Mouse (Mus musculus) G1E (cell line): ENCODE data around the gene Rab13. TPM values are rescaled to one million over a fixed set of nuclear protein-coding genes. Genes with fewer than 3 reads are reported as not detected.
A peak's percentile ranks its signal among the peaks of the same experiment; 100 is the strongest.

Source experiments
- ATAC-seq: 2 replicates; pipeline ENCODE4 v1.8.0; 2016; ENCODE audit warnings: mild to moderate bottlenecking; ENCODE audit not compliant: insufficient number of reproducible peaks, poor library complexity, low FRiP score, severe bottlenecking; ENCODE audit errors: extremely low read depth
- DNase-seq: peaks from one replicate; pipeline ENCODE4 v3.0.0; 2012; ENCODE audit warnings: low spot score
- H3K27me3 ChIP-seq: 2 replicates; pipeline ENCODE4 v1.6.1; 2012; ENCODE audit warnings: mild to moderate bottlenecking, low read length, inconsistent platforms; ENCODE audit not compliant: insufficient read depth
- H3K36me3 ChIP-seq: replicated peaks from 2 replicates; pipeline ENCODE3; 2012; ENCODE audit warnings: mild to moderate bottlenecking, inconsistent platforms
- H3K4me1 ChIP-seq: 2 replicates; pipeline ENCODE4 v1.6.1; 2012; ENCODE audit warnings: low read depth, low read length, inconsistent platforms, mixed read lengths; ENCODE audit not compliant: insufficient read depth
- H3K4me3 ChIP-seq: 2 replicates; pipeline ENCODE4 v1.5.1; 2012; ENCODE audit warnings: low read depth, mild to moderate bottlenecking, inconsistent platforms, low read length, moderate library complexity, mixed read lengths
- H3K9me3 ChIP-seq: replicated peaks from 2 replicates; pipeline ENCODE4 v1.6.1; 2012; ENCODE audit warnings: inconsistent platforms
- CTCF ChIP-seq: IDR thresholded peaks from 2 replicates; pipeline ENCODE4 v1.5.1; 2012; ENCODE audit warnings: low read depth, low read length, inconsistent platforms, mixed read lengths
- GATA1 ChIP-seq: IDR thresholded peaks from 2 replicates; pipeline ENCODE4 v1.6.1; 2012; ENCODE audit warnings: borderline replicate concordance, low read length, inconsistent platforms, mixed read lengths
- GATA2 ChIP-seq: IDR thresholded peaks from 2 replicates; pipeline ENCODE4 v1.6.1; 2012; ENCODE audit warnings: low read depth, low read length, inconsistent platforms, borderline replicate concordance
- POLR2AphosphoS5 ChIP-seq: IDR thresholded peaks from 2 replicates; pipeline ENCODE4 v1.6.1; 2012; ENCODE audit warnings: low read depth, low read length, inconsistent platforms; ENCODE audit not compliant: insufficient replicate concordance
- TAL1 ChIP-seq: conservative IDR thresholded peaks from 2 replicates; pipeline ENCODE4 v1.6.1; 2012; ENCODE audit warnings: low read depth, low read length, inconsistent platforms, mixed read lengths
- polyA plus RNA-seq: library from polyadenylated mRNA; stranded (reverse); fragments of >175 nt; gene quantifications from 2 replicates; pipeline ENCODE4 v1.2.3, GENCODE M21; 2012
- total RNA-seq, 2 experiments: library from RNA; stranded (forward) in 1 of 2; stranded (reverse) in 1 of 2; fragments of 200-1000 nt in 1 of 2; fragments of >200 nt in 1 of 2; fragmentation: Nextera tagmentation in 1 of 2; gene quantifications; 2 replicates each; pipeline ENCODE4 v1.2.3; 2014 to 2017

The Rab13 gene
- 1.3 TPM in 1 of 2 replicates, not detected in the other for total RNA-seq (2014; fragmentation: Nextera tagmentation)
- 5.1 and 6.1 TPM in 2 replicates for total RNA-seq (2017)
- 2.4 and 2.7 TPM in 2 replicates for polyA plus RNA-seq

- Histone ChIP-seq H3K4me3 (peak within 1 kb of the TSS; percentile 93), H3K36me3 (peaks cover 42% of the 10 kb centered on the region), H3K27me3 (0 out of 2 replicates have a peak, but pooled peaks cover 2% of the 10 kb centered on the region), H3K9me3 (no peaks in the 10 kb centered on the region), H3K4me1 (peaks cover 26% of the 10 kb centered on the region)
- peak; percentile 98 for TF ChIP-seq POLR2AphosphoS5
- TF ChIP-seq TAL1 = no peak
- TF ChIP-seq GATA2 = no peak
- ATAC-seq = peak; percentile 89
- DNase-seq = peak; percentile 66
Measured at GRCm38 (mm10) chr3:90213377-90213866, at the start of gene Rab13, which contains the start of gene Rps27. TSS of gene Rab13 (plus strand) at chr3:90213695. TSS of gene Rps27 (minus strand) at chr3:90213651.

- DNase-seq (no peak), ATAC-seq (no peak)
- Histone ChIP-seq H3K27me3 (peaks cover 3% of the 10 kb centered on the region; the same call in 1 of the 2 replicates), H3K36me3 (no peaks in the 10 kb centered on the region), H3K4me1 (no peaks in the 10 kb centered on the region), H3K9me3 (no peaks in the 10 kb centered on the region), H3K4me3 (no peak overlapping the region)
- TF ChIP-seq GATA1 = no peak
- no peak for TF ChIP-seq CTCF
- TF ChIP-seq POLR2AphosphoS5 = no peak
- TF ChIP-seq TAL1 = no peak
- no peak for TF ChIP-seq GATA2
Measured at GRCm38 (mm10) chr3:90179566-90179965, 33.9 kb upstream of the Rab13 start.

DNA sequence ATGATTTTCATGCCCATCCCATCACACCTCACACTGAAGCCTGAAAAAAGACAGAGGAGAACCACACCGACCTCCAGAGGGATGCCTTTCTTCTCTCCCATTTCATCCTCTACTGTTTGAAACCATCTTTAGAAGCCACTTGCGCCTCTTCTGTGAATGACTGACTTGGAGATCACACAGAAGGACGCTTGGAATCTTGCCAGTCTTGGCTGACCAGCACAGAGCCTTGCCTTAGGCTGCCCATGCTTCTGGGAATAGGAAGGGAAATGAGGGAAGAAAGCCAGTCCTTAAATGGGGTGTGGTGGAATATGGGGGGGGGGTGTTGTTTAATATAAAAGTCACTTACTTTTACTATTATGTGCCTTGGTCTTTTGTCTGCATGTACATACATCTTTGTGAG, 29.9 kb upstream of the Rab13 start:
- no peaks in the 10 kb centered on the region for H3K36me3 ChIP-seq
- H3K27me3 ChIP-seq = peaks cover 12% of the 10 kb centered on the region; the same call in 1 of the 2 replicates
- H3K9me3 ChIP-seq = no peaks in the 10 kb centered on the region
- TF ChIP-seq POLR2AphosphoS5 = no peak
- DNase-seq (no peak), ATAC-seq (no peak)
- no peak overlapping the region for H3K4me3 ChIP-seq
- H3K4me1 ChIP-seq = no peaks in the 10 kb centered on the region

DNA sequence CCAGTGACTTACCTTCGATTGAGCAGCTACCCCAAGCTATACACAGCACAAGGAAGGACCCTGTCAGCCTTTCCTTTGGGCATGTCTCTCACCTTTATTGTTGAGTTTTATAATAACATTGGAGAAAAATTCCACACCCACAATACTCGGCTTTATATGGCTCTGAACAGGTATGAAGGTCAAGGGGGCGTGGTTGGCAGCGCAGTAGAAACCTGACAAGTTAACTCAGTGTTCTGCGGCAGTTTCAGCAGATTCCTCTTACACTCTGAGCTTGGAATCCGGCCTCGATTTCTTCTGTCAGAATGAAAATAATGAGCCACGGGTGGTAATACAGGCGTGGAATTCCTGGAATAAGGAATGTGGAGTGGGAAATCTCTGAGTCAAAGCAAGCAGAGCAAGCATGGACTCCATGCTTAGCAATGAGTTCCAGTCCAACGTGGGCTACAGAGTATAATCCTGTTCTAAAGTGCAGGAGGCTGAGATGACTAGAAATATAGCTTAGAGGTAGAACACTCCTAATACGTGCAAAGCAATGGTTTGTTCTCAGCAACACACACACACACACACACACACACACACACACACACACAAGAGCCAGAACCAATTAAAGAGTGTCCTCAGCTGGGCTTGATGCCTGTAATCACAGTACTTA, 22.5 kb upstream of the Rab13 start:
- DNase-seq (no peak), ATAC-seq (no peak)
- TF ChIP-seq TAL1 = no peak
- TF ChIP-seq POLR2AphosphoS5 = no peak
- TF ChIP-seq GATA1 = no peak
- TF ChIP-seq CTCF = no peak
- no peak for TF ChIP-seq GATA2
- H3K36me3 ChIP-seq = no peaks in the 10 kb centered on the region
- no peaks in the 10 kb centered on the region for H3K9me3 ChIP-seq
- peaks cover 30% of the 10 kb centered on the region for H3K27me3 ChIP-seq
- no peaks in the 10 kb centered on the region; the same call in 1 of the 2 replicates for H3K4me1 ChIP-seq
- no peak overlapping the region for H3K4me3 ChIP-seq

- no peak overlapping the region for H3K4me3 ChIP-seq
- peaks cover 26% of the 10 kb centered on the region for H3K27me3 ChIP-seq
- H3K4me1 ChIP-seq = no peaks in the 10 kb centered on the region; the same call in 1 of the 2 replicates
- ATAC-seq (no peak), DNase-seq (no peak)
- TF ChIP-seq GATA2 (no peak), CTCF (no peak), TAL1 (no peak), GATA1 (no peak), POLR2AphosphoS5 (no peak)
- H3K9me3 ChIP-seq = no peaks in the 10 kb centered on the region
- H3K36me3 ChIP-seq = no peaks in the 10 kb centered on the region
Measured at GRCm38 (mm10) chr3:90194759-90195158, 18.7 kb upstream of the Rab13 start.

DNA sequence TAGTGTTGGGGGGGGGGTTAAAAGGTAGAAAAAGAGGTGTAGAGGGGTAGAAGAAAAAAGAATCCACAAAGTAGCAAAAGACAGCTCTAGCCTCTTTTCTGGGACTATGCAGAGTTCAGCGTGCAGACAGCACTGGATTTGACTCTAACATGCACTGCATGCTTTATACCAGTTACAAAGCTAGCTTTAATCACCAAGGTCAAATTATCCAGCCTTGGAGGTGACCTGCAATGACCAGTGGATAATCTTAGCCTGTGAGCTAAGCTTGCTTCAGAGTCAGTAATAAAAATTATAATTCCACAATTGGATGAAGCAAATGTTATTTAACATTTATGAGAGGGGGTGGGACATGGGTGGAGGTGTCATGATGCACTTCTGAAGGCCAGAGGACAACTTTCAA, 17.9 kb upstream of the Rab13 start:
- TF ChIP-seq POLR2AphosphoS5 (no peak), CTCF (no peak), GATA1 (no peak), TAL1 (no peak), GATA2 (no peak)
- H3K4me3 ChIP-seq = no peak overlapping the region
- no peaks in the 10 kb centered on the region; the same call in 1 of the 2 replicates for H3K4me1 ChIP-seq
- no peaks in the 10 kb centered on the region for H3K9me3 ChIP-seq
- H3K36me3 ChIP-seq = no peaks in the 10 kb centered on the region
- H3K27me3 ChIP-seq = peaks cover 22% of the 10 kb centered on the region
- DNase-seq = no peak
- no peak for ATAC-seq

DNA sequence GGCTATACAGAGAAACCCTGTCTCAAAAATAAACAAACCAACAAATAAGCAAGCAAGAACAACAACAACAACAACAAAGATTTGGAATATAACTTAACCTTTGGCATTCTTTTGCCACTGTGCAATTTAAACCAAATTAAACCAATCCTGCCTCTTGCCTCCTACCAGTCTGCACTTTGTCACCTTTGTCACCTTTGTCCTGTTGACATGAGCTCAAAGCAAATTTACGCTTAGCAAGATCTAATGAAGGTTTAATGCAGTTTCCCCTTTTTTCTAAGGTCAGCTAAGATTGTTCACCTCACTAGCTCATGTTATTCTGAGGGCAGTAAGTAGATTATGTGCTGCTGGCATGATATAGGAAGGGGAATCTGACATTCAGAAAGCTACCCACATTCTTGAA, 15.9 kb upstream of the Rab13 start:
- peaks cover 21% of the 10 kb centered on the region for H3K27me3 ChIP-seq
- no peaks in the 10 kb centered on the region; the same call in 1 of the 2 replicates for H3K4me1 ChIP-seq
- DNase-seq = no peak
- no peaks in the 10 kb centered on the region for H3K36me3 ChIP-seq
- no peak for TF ChIP-seq GATA2
- no peak for ATAC-seq
- no peaks in the 10 kb centered on the region for H3K9me3 ChIP-seq
- H3K4me3 ChIP-seq = no peak overlapping the region
